In the genomic region with DNA sequence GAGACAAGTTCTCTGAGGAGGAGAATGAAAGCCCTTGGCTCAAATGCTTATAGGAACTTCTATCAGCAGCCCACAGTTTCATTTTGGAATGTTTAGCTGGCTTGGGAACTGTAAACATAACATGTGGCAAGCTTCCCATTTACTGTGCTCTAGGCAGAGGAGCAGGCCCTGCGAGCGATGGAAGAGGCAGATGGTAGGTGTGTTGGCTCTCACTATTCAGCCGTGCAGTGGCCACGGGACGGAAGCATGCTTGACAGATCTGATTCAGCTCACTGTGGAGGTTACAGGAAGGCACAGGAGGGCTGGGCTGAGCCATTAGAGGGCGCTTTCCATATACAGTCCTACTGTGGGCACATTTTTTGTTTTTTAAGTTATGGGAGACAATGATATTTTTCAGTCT, we compare ENCODE assay signal across 9 mouse cellular contexts.
DNase-seq lines count a peak whose midpoint lies in the region; ATAC-seq and TF ChIP-seq lines count a peak whose summit lies in the region.
"Had no signal": no experiment of that assay in that cellular context is flagged by ENCODE, and none has a peak within 500 bp of the region (broad histone marks: within the 10 kb centered on the region; RNA-seq: fewer than 3 reads in every experiment).

No protein-coding gene starts in this region.

- ATAC-seq in intestine, postnatal 0 days, result no peak
- ATAC-seq in intestine, embryonic 16.5 days, result no peak
- ATAC-seq in common myeloid progenitor, adult 5-6 weeks (replicated peaks; ENCODE audit: low read depth, poor library complexity, severe bottlenecking), result peak; percentile 70

- H3K4me1 ChIP-seq in intestine, postnatal 0 days (replicated peaks; ENCODE audit: control insufficient read depth, insufficient read depth, low read length), result no peaks in the 10 kb centered on the region
- H3K4me1 ChIP-seq in intestine, embryonic 16.5 days (ENCODE audit: control insufficient read depth, insufficient read depth, low read length), result peaks cover 6% of the 10 kb centered on the region; the same call in 1 of the 2 replicates
- no peaks in the 10 kb centered on the region for H3K4me1 ChIP-seq in ES-Bruce4 (ENCODE audit: control insufficient read depth, insufficient read depth, low read length)

- 57% methylated on average over 6 of the region's 6 CpGs for WGBS in intestine, postnatal 0 days
- 58% methylated on average over 6 of the region's 6 CpGs for WGBS in intestine, embryonic 16.5 days

- H3K9me3 ChIP-seq in intestine, postnatal 0 days (ENCODE audit: control insufficient read depth), result no peaks in the 10 kb centered on the region
- no peaks in the 10 kb centered on the region for H3K9me3 ChIP-seq in intestine, embryonic 16.5 days (ENCODE audit: control insufficient read depth, low read length)
- no peaks in the 10 kb centered on the region for H3K9me3 ChIP-seq in ES-Bruce4 (replicated peaks; ENCODE audit: control insufficient read depth, insufficient read depth, low read length, poor library complexity, severe bottlenecking)
- H3K9me3 ChIP-seq: midbrain, embryonic 12.5 days had no signal

- no peak overlapping the region for H3K27ac ChIP-seq in intestine, postnatal 0 days (ENCODE audit: low read depth, low read length)
- H3K27ac ChIP-seq in intestine, embryonic 16.5 days (ENCODE audit: low read length), result no peak overlapping the region
- no peak overlapping the region for H3K27ac ChIP-seq in ES-Bruce4 (ENCODE audit: insufficient read depth, low read length)
- H3K27ac ChIP-seq: midbrain, embryonic 12.5 days had no signal

- H3K27me3 ChIP-seq in intestine, postnatal 0 days (replicated peaks; ENCODE audit: control insufficient read depth, insufficient read depth, low read length), result no peaks in the 10 kb centered on the region
- no peaks in the 10 kb centered on the region for H3K27me3 ChIP-seq in intestine, embryonic 16.5 days (replicated peaks; ENCODE audit: control insufficient read depth, insufficient read depth, low read length)
- no peaks in the 10 kb centered on the region for H3K27me3 ChIP-seq in ES-Bruce4 (ENCODE audit: control insufficient read depth, insufficient read depth, low read length, poor library complexity, severe bottlenecking)
- H3K27me3 ChIP-seq: midbrain, embryonic 12.5 days had no signal

- no peak overlapping the region for H3K4me3 ChIP-seq in intestine, postnatal 0 days (ENCODE audit: low read depth, low read length)
- H3K4me3 ChIP-seq in intestine, embryonic 16.5 days (ENCODE audit: low read length), result no peak overlapping the region
- no peak overlapping the region for H3K4me3 ChIP-seq in ES-Bruce4 (ENCODE audit: low read depth, low read length)
- H3K4me3 ChIP-seq: midbrain, embryonic 12.5 days had no signal

- H3K9ac ChIP-seq in intestine, postnatal 0 days (ENCODE audit: low read depth, low read length), result no peak overlapping the region
- no peak overlapping the region for H3K9ac ChIP-seq in intestine, embryonic 16.5 days (ENCODE audit: low read depth, low read length)
- H3K9ac ChIP-seq in ES-Bruce4 (ENCODE audit: low read depth, poor library complexity, severe bottlenecking), result no peak overlapping the region
- H3K9ac ChIP-seq: midbrain, embryonic 12.5 days had no signal

- TF ChIP-seq CTCF in intestine, postnatal 0 days (IDR thresholded peaks at IDR 0.05; ENCODE audit: low read depth), result peak; percentile 28
- TF ChIP-seq CTCF in ES-Bruce4 (IDR thresholded peaks at IDR 0.05; ENCODE audit: low read depth, low read length), result peak; percentile 46

- H3K4me2 ChIP-seq in intestine, postnatal 0 days (replicated peaks; ENCODE audit: low read depth), result no peak overlapping the region
- no peak overlapping the region for H3K4me2 ChIP-seq in intestine, embryonic 16.5 days (ENCODE audit: low read depth, low read length)
- H3K4me2 ChIP-seq: midbrain, embryonic 12.5 days had no signal

- TF ChIP-seq POLR2A in ES-Bruce4 (IDR thresholded peaks at IDR 0.05; ENCODE audit: insufficient read depth, low read length), result no peak

- TF ChIP-seq EP300 in ES-Bruce4 (IDR thresholded peaks at IDR 0.05; ENCODE audit: insufficient read depth, low read depth, low read length), result no peak

- DNase-seq in lung, adult 18-20 months, result peak; percentile 60 to 62
- no peak for DNase-seq in testis, postnatal 14 days (ENCODE audit: low spot score)
- DNase-seq in yolk sac, embryonic 10.5 days (ENCODE audit: low spot score), result no peak
- no peak for DNase-seq in heart, adult 9 months (ENCODE audit: low spot score in 2 of 2)

- peaks cover 2% of the 10 kb centered on the region; the same call in 1 of the 2 replicates for H3K36me3 ChIP-seq in intestine, postnatal 0 days (ENCODE audit: control insufficient read depth, insufficient read depth)
- no peaks in the 10 kb centered on the region for H3K36me3 ChIP-seq in intestine, embryonic 16.5 days (ENCODE audit: control insufficient read depth, insufficient read depth, low read length)
- H3K36me3 ChIP-seq in ES-Bruce4 (ENCODE audit: control insufficient read depth, insufficient read depth, low read length, poor library complexity, severe bottlenecking), result no peaks in the 10 kb centered on the region
- H3K36me3 ChIP-seq: midbrain, embryonic 12.5 days had no signal

Comparison
In these comparisons a context has a peak if more than half of its experiments do, and no peak if none do; other contexts are left out.
1. DNase-seq: peak in lung, adult 18-20 months (2 of 2); none in testis, postnatal 14 days (single experiment), yolk sac, embryonic 10.5 days (single experiment) and heart, adult 9 months (0 of 2).